In the genomic region with DNA sequence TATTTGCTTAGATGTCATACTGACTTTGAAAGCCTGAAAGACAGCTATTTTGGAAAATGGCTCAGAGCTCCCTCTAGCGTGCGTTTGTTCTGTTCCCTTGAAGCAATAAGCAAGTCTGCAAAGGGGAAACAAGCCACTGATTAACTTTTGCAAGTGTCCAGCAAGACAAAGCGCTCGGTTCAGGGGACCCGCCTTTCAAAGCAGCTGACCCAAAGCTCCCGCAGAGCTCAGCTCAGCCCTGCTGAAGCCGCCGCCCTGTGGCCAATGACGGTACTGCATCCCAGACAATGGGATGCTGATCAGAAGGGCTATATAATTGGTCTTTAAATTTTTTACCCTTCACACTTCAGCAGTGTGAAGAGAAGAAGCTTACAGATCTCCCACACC, we compare ENCODE assay signal across 8 mouse cellular contexts. TPM values are rescaled to one million over a fixed set of nuclear protein-coding genes. Genes with fewer than 3 reads are reported as not detected.
A peak's percentile ranks its signal among the peaks of the same experiment; 100 is the strongest.
DNase-seq lines count a peak whose midpoint lies in the region; ATAC-seq and TF ChIP-seq lines count a peak whose summit lies in the region.

No protein-coding gene starts in this region.

- no peaks in the 10 kb centered on the region for H3K4me1 ChIP-seq in forebrain, embryonic 11.5 days (replicated peaks; ENCODE audit: control insufficient read depth, insufficient read depth, low read length)
- H3K4me1 ChIP-seq in lung, embryonic 14.5 days (ENCODE audit: insufficient read depth): no peaks in the 10 kb centered on the region

- no peaks in the 10 kb centered on the region for H3K36me3 ChIP-seq in forebrain, embryonic 11.5 days (ENCODE audit: control insufficient read depth, insufficient read depth, low read length)
- no peaks in the 10 kb centered on the region for H3K36me3 ChIP-seq in lung, embryonic 14.5 days (ENCODE audit: insufficient read depth)

- H3K9me3 ChIP-seq in forebrain, embryonic 11.5 days (ENCODE audit: control insufficient read depth, low read length): no peaks in the 10 kb centered on the region; the same call in 1 of the 2 replicates
- no peaks in the 10 kb centered on the region for H3K9me3 ChIP-seq in lung, embryonic 14.5 days (ENCODE audit: low read depth, low read length)

- intact Hi-C loops in heart, postnatal 14 days (cut with DNase I): no loop called here

- H3K4me2 ChIP-seq in forebrain, embryonic 11.5 days (ENCODE audit: low read depth, low read length, severe bottlenecking): no peak overlapping the region
- no peak overlapping the region for H3K4me2 ChIP-seq in lung, embryonic 14.5 days

- no peak overlapping the region for H3K4me3 ChIP-seq in forebrain, embryonic 11.5 days (ENCODE audit: low read depth, low read length)
- no peak overlapping the region for H3K4me3 ChIP-seq in lung, embryonic 14.5 days (ENCODE audit: low read depth, low read length)

- DNase-seq in ES-CJ7 (ENCODE audit: low read depth, low spot score): peak; percentile 97
- DNase-seq in c-Kit-negative CD71-positive TER-119-positive erythroid progenitor cells, embryonic 14.5 days (ENCODE audit: low read depth, low spot score): peak; percentile 50
- peak; percentile 93 for DNase-seq in forebrain, embryonic 11.5 days (ENCODE audit: low spot score)
- peak; percentile 92 to 96 for DNase-seq in heart, postnatal 14 days
- DNase-seq in large intestine, adult 2 months (ENCODE audit: low read depth, low spot score): peak; percentile 84
- peak; percentile 96 for DNase-seq in lung, embryonic 14.5 days
- DNase-seq in ovary, postnatal 36 days (ENCODE audit: low spot score): peak; percentile 86
- DNase-seq in thymus, postnatal 4 days: peak; percentile 87

- ATAC-seq in forebrain, embryonic 11.5 days (replicated peaks; ENCODE audit: low FRiP score): peak; percentile 61
- peak; percentile 85 for ATAC-seq in lung, embryonic 14.5 days (ENCODE audit: insufficient read depth)

- no peak overlapping the region for H3K27ac ChIP-seq in forebrain, embryonic 11.5 days (ENCODE audit: low read depth, low read length)
- H3K27ac ChIP-seq in lung, embryonic 14.5 days (ENCODE audit: low read depth): no peak overlapping the region

- no peak overlapping the region for H3K9ac ChIP-seq in forebrain, embryonic 11.5 days (ENCODE audit: low read length)
- H3K9ac ChIP-seq in lung, embryonic 14.5 days: no peak overlapping the region

- no peaks in the 10 kb centered on the region for H3K27me3 ChIP-seq in forebrain, embryonic 11.5 days (ENCODE audit: control insufficient read depth, insufficient read depth, low read length)
- H3K27me3 ChIP-seq in lung, embryonic 14.5 days (ENCODE audit: insufficient read depth, low read length): no peaks in the 10 kb centered on the region

- WGBS in forebrain, embryonic 11.5 days: under 1% methylated on average over 9 of the region's 9 CpGs
- under 1% methylated on average over 9 of the region's 9 CpGs for WGBS in large intestine, adult 2 months
- under 1% methylated on average over 9 of the region's 9 CpGs for WGBS in lung, embryonic 14.5 days

- TF ChIP-seq CTCF in lung, embryonic 14.5 days (IDR thresholded peaks at IDR 0.05; ENCODE audit: low read depth): peak; percentile 94

RNA-seq across cellular contexts. Expression of gene Cd300lg, which starts 1.2 kb away (rescaled TPM):
- polyA plus RNA-seq in forebrain, embryonic 11.5 days (2014; fragmentation: Nextera tagmentation; extraction: Ambion mirVana): 0.20 and 0.37 TPM in 2 replicates
- 10 to 100 TPM; 61.8 to 69.1 TPM for total RNA-seq in heart, postnatal 14 days (2021)
- polyA plus RNA-seq in large intestine, adult 2 months (2012; rRNA removed): 4.0 and 6.0 TPM in 2 replicates
- polyA plus RNA-seq in lung, embryonic 14.5 days (2014; fragmentation: Nextera tagmentation; extraction: Ambion mirVana): 0.17 and 0.23 TPM in 2 replicates

RNA-seq across cellular contexts. Expression of gene Mpp3, which starts 11.9 kb away (rescaled TPM):
- polyA plus RNA-seq in forebrain, embryonic 11.5 days (2014; fragmentation: Nextera tagmentation; extraction: Ambion mirVana): 22.1 and 24.1 TPM in 2 replicates
- total RNA-seq in heart, postnatal 14 days (2021): 1 to 10 TPM; 4.3 to 5.2 TPM
- 2.4 and 2.9 TPM in 2 replicates for polyA plus RNA-seq in large intestine, adult 2 months (2012; rRNA removed)
- 4.0 and 4.9 TPM in 2 replicates for polyA plus RNA-seq in lung, embryonic 14.5 days (2014; fragmentation: Nextera tagmentation; extraction: Ambion mirVana)

RNA-seq across cellular contexts. Expression of gene Mpp2, which starts 48.2 kb away (rescaled TPM):
- polyA plus RNA-seq in forebrain, embryonic 11.5 days (2014; fragmentation: Nextera tagmentation; extraction: Ambion mirVana): 18.2 and 19.6 TPM in 2 replicates
- 1 to 10 TPM; 2.7 to 3.8 TPM for total RNA-seq in heart, postnatal 14 days (2021)
- 1.8 and 2.1 TPM in 2 replicates for polyA plus RNA-seq in large intestine, adult 2 months (2012; rRNA removed)
- polyA plus RNA-seq in lung, embryonic 14.5 days (2014; fragmentation: Nextera tagmentation; extraction: Ambion mirVana): 4.9 and 6.3 TPM in 2 replicates

RNA-seq across cellular contexts. Expression of gene Dusp3, which starts 53.3 kb away (rescaled TPM):
- 10.4 and 11.6 TPM in 2 replicates for polyA plus RNA-seq in forebrain, embryonic 11.5 days (2014; fragmentation: Nextera tagmentation; extraction: Ambion mirVana)
- total RNA-seq in heart, postnatal 14 days (2021): 100 to 1,000 TPM; 130 to 137 TPM
- 19.2 and 32.9 TPM in 2 replicates for polyA plus RNA-seq in large intestine, adult 2 months (2012; rRNA removed)
- polyA plus RNA-seq in lung, embryonic 14.5 days (2014; fragmentation: Nextera tagmentation; extraction: Ambion mirVana): 15.7 and 16.9 TPM in 2 replicates

RNA-seq across cellular contexts. Expression of gene Cfap97d1, which starts 56.1 kb away (rescaled TPM):
- polyA plus RNA-seq in forebrain, embryonic 11.5 days (2014; fragmentation: Nextera tagmentation; extraction: Ambion mirVana): not detected in 2 replicates
- total RNA-seq in heart, postnatal 14 days (2021): not detected
- polyA plus RNA-seq in large intestine, adult 2 months (2012; rRNA removed): not detected in 2 replicates
- polyA plus RNA-seq in lung, embryonic 14.5 days (2014; fragmentation: Nextera tagmentation; extraction: Ambion mirVana): not detected in 2 replicates
